ENCODE assay signal across 16 mouse cellular contexts in genomic region chr1:188504958-188505357, GRCm38 (mm10).
"Had no signal": no experiment of that assay in that cellular context is flagged by ENCODE, and none has a peak within 500 bp of the region (broad histone marks: within the 10 kb centered on the region; RNA-seq: fewer than 3 reads in every experiment).

No protein-coding gene starts in this region.

- H3K9ac ChIP-seq: lung, embryonic 14.5 days; midbrain, embryonic 12.5 days; neural tube, embryonic 12.5 days; stomach, embryonic 15.5 days had no signal

- H3K4me3 ChIP-seq: midbrain, embryonic 10.5 days; midbrain, embryonic 12.5 days; myocyte; neural tube, embryonic 12.5 days; stomach, embryonic 15.5 days had no signal

- H3K27me3 ChIP-seq: midbrain, embryonic 12.5 days; neural tube, embryonic 12.5 days; stomach, embryonic 15.5 days had no signal

- H3K36me3 ChIP-seq: midbrain, embryonic 10.5 days; midbrain, embryonic 12.5 days; neural tube, embryonic 12.5 days; stomach, embryonic 15.5 days had no signal

- DNase-seq: lung, adult 18-20 months; lung, embryonic 14.5 days; lung, postnatal 10 days; lung, postnatal 4 days; midbrain, embryonic 14.5 days; right cerebral cortex, postnatal 14 days; thymus, adult 2 months; thymus, postnatal 25 days; thymus, postnatal 4 days had no signal

- H3K9me3 ChIP-seq: midbrain, embryonic 10.5 days; midbrain, embryonic 12.5 days; neural tube, embryonic 12.5 days; stomach, embryonic 15.5 days had no signal

- H3K4me1 ChIP-seq: midbrain, embryonic 12.5 days; neural tube, embryonic 12.5 days; stomach, embryonic 15.5 days had no signal

- ATAC-seq: midbrain, embryonic 16.5 days had no signal

- H3K27ac ChIP-seq: midbrain, embryonic 10.5 days; midbrain, embryonic 12.5 days; neural tube, embryonic 12.5 days; stomach, embryonic 15.5 days; stomach, postnatal 0 days had no signal

- H3K4me2 ChIP-seq: lung, embryonic 14.5 days; midbrain, embryonic 12.5 days; neural tube, embryonic 12.5 days; stomach, embryonic 15.5 days had no signal
